Mouse (Mus musculus) MEL (cell line): ENCODE data around the gene Reps1.

ENCODE experiments used
- CTCF ChIP-seq, 3 experiments: IDR thresholded peaks in 2 of 3; conservative IDR thresholded peaks in 1 of 3; 2 replicates each; pipeline ENCODE4 v1.5.1; 2011 to 2012; ENCODE audit warnings: low read length in 3 of 3, low read depth in 2 of 3, mild to moderate bottlenecking in 2 of 3, improper control_type of control experiment in 1 of 3, inconsistent platforms in 1 of 3, mixed read lengths in 1 of 3, moderate library complexity in 1 of 3; ENCODE audit not compliant: control insufficient read depth in 1 of 3, insufficient read depth in 1 of 3, poor library complexity in 1 of 3, severe bottlenecking in 1 of 3
- HCFC1 ChIP-seq: IDR thresholded peaks from 2 replicates; pipeline ENCODE4 v1.6.1; 2012; ENCODE audit warnings: low read depth, mild to moderate bottlenecking, inconsistent platforms, low read length, improper control_type of control experiment, moderate library complexity
- MAFK ChIP-seq: IDR thresholded peaks from 2 replicates; pipeline ENCODE4 v1.6.1; 2011; ENCODE audit warnings: low read depth, mild to moderate bottlenecking, low read length, improper control_type of control experiment, borderline replicate concordance
- MAX ChIP-seq: IDR thresholded peaks from 2 replicates; pipeline ENCODE4 v1.6.1; 2011; ENCODE audit warnings: low read length, improper control_type of control experiment
- MYC ChIP-seq: IDR thresholded peaks from 2 replicates; pipeline ENCODE4 v1.6.1; 2011; ENCODE audit warnings: low read depth, mild to moderate bottlenecking, low read length, improper control_type of control experiment, moderate library complexity
- NELFE ChIP-seq: IDR thresholded peaks from 2 replicates; pipeline ENCODE4 v1.6.1; 2011; ENCODE audit warnings: low read depth, low read length, improper control_type of control experiment
- POLR2A ChIP-seq, 2 experiments: IDR thresholded peaks; 2 replicates each; pipeline ENCODE4 v1.6.1; 2011 to 2012; ENCODE audit warnings: low read length in 2 of 2, mild to moderate bottlenecking in 2 of 2, control low read depth in 1 of 2, improper control_type of control experiment in 1 of 2, low read depth in 1 of 2, moderate library complexity in 1 of 2; ENCODE audit not compliant: control insufficient read depth in 1 of 2, insufficient read depth in 1 of 2, poor library complexity in 1 of 2
- ZC3H11A ChIP-seq: IDR thresholded peaks from 2 replicates; pipeline ENCODE4 v1.6.1; 2012; ENCODE audit warnings: low read depth, mild to moderate bottlenecking, inconsistent platforms, low read length, improper control_type of control experiment
- ZMIZ1 ChIP-seq: IDR thresholded peaks from 2 replicates; pipeline ENCODE4 v1.6.1; 2012; ENCODE audit warnings: low read depth, mild to moderate bottlenecking, inconsistent platforms, low read length, improper control_type of control experiment, moderate library complexity

DNA sequence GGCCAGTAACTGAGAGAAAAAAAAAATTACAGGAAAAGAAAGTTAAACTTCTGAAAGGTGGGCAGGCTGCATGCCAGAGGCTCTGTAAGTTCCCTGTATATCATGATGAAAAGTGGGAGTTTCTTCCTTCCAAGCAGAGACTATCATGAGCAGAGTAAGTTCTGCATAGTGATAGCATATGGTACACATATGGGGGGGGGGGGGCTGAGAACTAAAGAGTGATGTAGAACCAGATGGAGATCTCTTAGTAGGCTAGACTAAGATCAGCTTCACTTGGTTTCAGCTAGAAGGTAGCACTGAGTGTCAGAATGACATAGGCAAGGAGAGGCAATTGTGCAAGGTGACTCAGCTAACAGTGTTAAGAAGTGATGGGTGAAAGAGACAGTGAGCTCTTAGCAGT is 55.3 kb downstream of the Reps1 start:
- TF ChIP-seq ZC3H11A (no peak), MAX (no peak), HCFC1 (no peak), ZMIZ1 (no peak), MAFK (no peak), NELFE (no peak), MYC (no peak), CTCF (IDR thresholded peaks at IDR 0.05 in 2 of 3, conservative IDR thresholded peaks at IDR 0.05 in 1 of 3; ENCODE audit: control insufficient read depth in 1 of 3, insufficient read depth in 1 of 3, low read depth in 2 of 3, low read length in 3 of 3, poor library complexity in 1 of 3, severe bottlenecking in 1 of 3) (no peak), POLR2A (IDR thresholded peaks at IDR 0.05; ENCODE audit: control insufficient read depth in 1 of 2, insufficient read depth in 1 of 2, low read depth in 1 of 2, low read length in 2 of 2, poor library complexity in 1 of 2) (no peak)
